25 mouse cellular contexts compared by ENCODE assay signal in the genomic region with DNA sequence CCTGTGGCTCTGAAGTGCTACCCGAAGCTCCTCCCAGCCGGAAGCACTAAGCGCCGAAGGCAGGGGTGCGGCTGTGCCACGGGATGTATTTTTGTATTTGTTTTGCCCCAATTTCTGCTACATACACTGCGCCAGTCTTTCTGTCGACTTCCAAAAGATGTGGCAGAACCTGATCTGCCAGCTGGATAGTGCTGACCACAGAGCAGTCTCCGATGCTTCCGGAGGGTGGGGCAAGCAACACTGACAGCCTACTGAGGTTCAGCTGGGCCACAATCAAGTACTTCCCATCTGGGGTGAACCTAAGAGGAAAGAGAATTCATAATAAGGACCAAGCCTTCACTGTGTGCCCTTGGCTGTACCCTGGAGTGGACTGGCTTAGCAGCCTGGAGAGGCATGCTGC. TPM values are rescaled to one million over a fixed set of nuclear protein-coding genes. Genes with fewer than 3 reads are reported as not detected.
DNase-seq lines count a peak whose midpoint lies in the region; ATAC-seq and TF ChIP-seq lines count a peak whose summit lies in the region.
"Had no signal": no experiment of that assay in that cellular context is flagged by ENCODE, and none has a peak within 500 bp of the region (broad histone marks: within the 10 kb centered on the region; RNA-seq: fewer than 3 reads in every experiment).

No protein-coding gene starts in this region.

- no peak overlapping the region for H3K27ac ChIP-seq in embryonic facial prominence, embryonic 14.5 days (replicated peaks; ENCODE audit: low read depth, low read length)
- no peak overlapping the region for H3K27ac ChIP-seq in embryonic facial prominence, embryonic 10.5 days (replicated peaks)
- H3K27ac ChIP-seq in stomach, embryonic 16.5 days (ENCODE audit: low read length): peak overlapping the region; percentile 36
- no peak overlapping the region for H3K27ac ChIP-seq in hindbrain, postnatal 0 days
- H3K27ac ChIP-seq: forebrain, embryonic 13.5 days; lung, embryonic 15.5 days; midbrain, embryonic 10.5 days; neural tube, embryonic 12.5 days had no signal

- ATAC-seq in embryonic facial prominence, embryonic 14.5 days (ENCODE audit: low read depth): no peak
- ATAC-seq in stomach, embryonic 16.5 days (ENCODE audit: insufficient read depth, low FRiP score): no peak
- ATAC-seq in hindbrain, postnatal 0 days: no peak
- ATAC-seq: forebrain, embryonic 13.5 days had no signal

- no peak for TF ChIP-seq CTCF in hindbrain, postnatal 0 days (IDR thresholded peaks at IDR 0.05; ENCODE audit: low read depth)

- peak; percentile 34 for DNase-seq in embryonic facial prominence, embryonic 14.5 days (ENCODE audit: low spot score)
- no peak for DNase-seq in embryonic facial prominence, embryonic 10.5 days (ENCODE audit: low spot score)
- peak; percentile 2 for DNase-seq in testis, postnatal 14 days (ENCODE audit: low spot score)
- DNase-seq in testis, postnatal 10 days (ENCODE audit: low spot score): no peak
- no peak for DNase-seq in hindbrain, postnatal 0 days (ENCODE audit: low spot score)
- DNase-seq in frontal cortex, postnatal 10 days (ENCODE audit: low spot score in 2 of 2): no peak
- DNase-seq in thymus, postnatal 36 days: no peak
- DNase-seq: adrenal gland, postnatal 25 days; cerebellum, adult 9-11 months; embryo, embryonic 11 days; heart, postnatal 4 days; kidney, adult 9 months; liver; spleen, adult 18-20 months; thymus, postnatal 25 days had no signal

- no peaks in the 10 kb centered on the region for H3K9me3 ChIP-seq in embryonic facial prominence, embryonic 14.5 days (ENCODE audit: control insufficient read depth, low read length)
- no peaks in the 10 kb centered on the region for H3K9me3 ChIP-seq in embryonic facial prominence, embryonic 10.5 days
- H3K9me3 ChIP-seq in stomach, embryonic 16.5 days (replicated peaks; ENCODE audit: control insufficient read depth, low read length): no peaks in the 10 kb centered on the region
- no peaks in the 10 kb centered on the region for H3K9me3 ChIP-seq in hindbrain, postnatal 0 days (ENCODE audit: low read length)
- H3K9me3 ChIP-seq: forebrain, embryonic 13.5 days; heart, embryonic 12.5 days; lung, embryonic 15.5 days; midbrain, embryonic 10.5 days; neural tube, embryonic 12.5 days had no signal

- H3K27me3 ChIP-seq in embryonic facial prominence, embryonic 14.5 days (replicated peaks; ENCODE audit: control insufficient read depth, insufficient read depth, low read length): no peaks in the 10 kb centered on the region
- no peaks in the 10 kb centered on the region for H3K27me3 ChIP-seq in embryonic facial prominence, embryonic 10.5 days (replicated peaks; ENCODE audit: low read depth, poor library complexity, severe bottlenecking)
- H3K27me3 ChIP-seq in stomach, embryonic 16.5 days (ENCODE audit: control insufficient read depth, insufficient read depth, low read length): no peaks in the 10 kb centered on the region
- H3K27me3 ChIP-seq in hindbrain, postnatal 0 days (ENCODE audit: insufficient read depth, low read length): no peaks in the 10 kb centered on the region
- H3K27me3 ChIP-seq: forebrain, embryonic 13.5 days; heart, embryonic 12.5 days; lung, embryonic 15.5 days; neural tube, embryonic 12.5 days had no signal

- peaks cover 71% of the 10 kb centered on the region for H3K36me3 ChIP-seq in embryonic facial prominence, embryonic 14.5 days (ENCODE audit: control insufficient read depth, insufficient read depth, low read length)
- H3K36me3 ChIP-seq in embryonic facial prominence, embryonic 10.5 days (replicated peaks): peaks cover 75% of the 10 kb centered on the region
- H3K36me3 ChIP-seq in stomach, embryonic 16.5 days (ENCODE audit: control insufficient read depth, insufficient read depth, low read length): peaks cover 9% of the 10 kb centered on the region
- peaks cover 63% of the 10 kb centered on the region for H3K36me3 ChIP-seq in hindbrain, postnatal 0 days (ENCODE audit: insufficient read depth, low read length)

- H3K4me2 ChIP-seq in embryonic facial prominence, embryonic 14.5 days (ENCODE audit: low read depth, low read length): no peak overlapping the region
- no peak overlapping the region for H3K4me2 ChIP-seq in stomach, embryonic 16.5 days (ENCODE audit: low read depth, low read length)
- no peak overlapping the region for H3K4me2 ChIP-seq in hindbrain, postnatal 0 days (ENCODE audit: low read depth, low read length)
- H3K4me2 ChIP-seq: forebrain, embryonic 13.5 days; heart, embryonic 12.5 days; lung, embryonic 15.5 days; neural tube, embryonic 12.5 days had no signal

- H3K4me1 ChIP-seq in embryonic facial prominence, embryonic 14.5 days (ENCODE audit: control insufficient read depth, insufficient read depth, low read length): no peaks in the 10 kb centered on the region
- no peaks in the 10 kb centered on the region for H3K4me1 ChIP-seq in embryonic facial prominence, embryonic 10.5 days
- H3K4me1 ChIP-seq in stomach, embryonic 16.5 days (ENCODE audit: control insufficient read depth, insufficient read depth, low read length): no peaks in the 10 kb centered on the region; the same call in 1 of the 2 replicates
- no peaks in the 10 kb centered on the region for H3K4me1 ChIP-seq in hindbrain, postnatal 0 days (ENCODE audit: insufficient read depth, low read length)
- H3K4me1 ChIP-seq: forebrain, embryonic 13.5 days; heart, embryonic 12.5 days; lung, embryonic 15.5 days; midbrain, embryonic 10.5 days; neural tube, embryonic 12.5 days had no signal

- no peak overlapping the region for H3K4me3 ChIP-seq in embryonic facial prominence, embryonic 14.5 days (ENCODE audit: low read depth, low read length)
- no peak overlapping the region for H3K4me3 ChIP-seq in embryonic facial prominence, embryonic 10.5 days
- no peak overlapping the region for H3K4me3 ChIP-seq in stomach, embryonic 16.5 days (replicated peaks; ENCODE audit: low read length)
- no peak overlapping the region for H3K4me3 ChIP-seq in hindbrain, postnatal 0 days (ENCODE audit: low read length)
- H3K4me3 ChIP-seq: forebrain, embryonic 13.5 days; heart, embryonic 12.5 days; lung, embryonic 15.5 days; midbrain, embryonic 10.5 days; neural tube, embryonic 12.5 days had no signal

- H3K9ac ChIP-seq in embryonic facial prominence, embryonic 14.5 days (ENCODE audit: low read depth, low read length): no peak overlapping the region
- H3K9ac ChIP-seq in stomach, embryonic 16.5 days (ENCODE audit: low read length): no peak overlapping the region
- no peak overlapping the region for H3K9ac ChIP-seq in hindbrain, postnatal 0 days (replicated peaks; ENCODE audit: low read length)
- H3K9ac ChIP-seq: forebrain, embryonic 13.5 days; heart, embryonic 12.5 days; lung, embryonic 15.5 days; neural tube, embryonic 12.5 days had no signal

- 78% methylated on average over 10 of the region's 10 CpGs for WGBS in embryonic facial prominence, embryonic 14.5 days
- 94% methylated on average over 10 of the region's 10 CpGs for WGBS in embryonic facial prominence, embryonic 10.5 days
- WGBS in stomach, embryonic 16.5 days: 88% methylated on average over 10 of the region's 10 CpGs
- WGBS in hindbrain, postnatal 0 days: 96% methylated on average over 10 of the region's 10 CpGs

RNA-seq across cellular contexts. Expression of a gene that starts 10.8 kb away (rescaled TPM):
- polyA plus RNA-seq in embryonic facial prominence, embryonic 14.5 days (2014; fragmentation: Nextera tagmentation; extraction: Ambion mirVana): 10.2 and 10.6 TPM in 2 replicates
- 10.6 and 11.0 TPM in 2 replicates for polyA plus RNA-seq in embryonic facial prominence, embryonic 10.5 days (2016; fragmentation: Nextera tagmentation; extraction: Ambion mirVana)
- 11.8 and 13.4 TPM in 2 replicates for polyA plus RNA-seq in stomach, embryonic 16.5 days (2015; fragmentation: Nextera tagmentation; extraction: Ambion mirVana)
- 13.5 and 14.4 TPM in 2 replicates for total RNA-seq in hindbrain, postnatal 0 days (2014; rRNA removed)
- polyA plus RNA-seq in hindbrain, postnatal 0 days (2015; fragmentation: Nextera tagmentation; extraction: Ambion mirVana): 6.6 and 7.5 TPM in 2 replicates

RNA-seq across cellular contexts. Expression of a gene that starts 11.1 kb away (rescaled TPM):
- polyA plus RNA-seq in embryonic facial prominence, embryonic 14.5 days (2014; fragmentation: Nextera tagmentation; extraction: Ambion mirVana): 10.5 and 12.9 TPM in 2 replicates
- 23.5 and 24.7 TPM in 2 replicates for polyA plus RNA-seq in embryonic facial prominence, embryonic 10.5 days (2016; fragmentation: Nextera tagmentation; extraction: Ambion mirVana)
- 13.6 and 15.8 TPM in 2 replicates for polyA plus RNA-seq in stomach, embryonic 16.5 days (2015; fragmentation: Nextera tagmentation; extraction: Ambion mirVana)
- total RNA-seq in hindbrain, postnatal 0 days (2014; rRNA removed): 8.4 and 10.4 TPM in 2 replicates
- polyA plus RNA-seq in hindbrain, postnatal 0 days (2015; fragmentation: Nextera tagmentation; extraction: Ambion mirVana): 14.7 and 14.8 TPM in 2 replicates

RNA-seq across cellular contexts. Expression of a gene that starts 36.1 kb away (rescaled TPM):
- 0.18 and 1.4 TPM in 2 replicates for polyA plus RNA-seq in embryonic facial prominence, embryonic 14.5 days (2014; fragmentation: Nextera tagmentation; extraction: Ambion mirVana)
- polyA plus RNA-seq in embryonic facial prominence, embryonic 10.5 days (2016; fragmentation: Nextera tagmentation; extraction: Ambion mirVana): 0.08 TPM in 1 of 2 replicates, not detected in the other
- polyA plus RNA-seq in stomach, embryonic 16.5 days (2015; fragmentation: Nextera tagmentation; extraction: Ambion mirVana): 0.12 and 0.14 TPM in 2 replicates
- 0.07 TPM in 1 of 2 replicates, not detected in the other for total RNA-seq in hindbrain, postnatal 0 days (2014; rRNA removed)
- not detected in 2 replicates for polyA plus RNA-seq in hindbrain, postnatal 0 days (2015; fragmentation: Nextera tagmentation; extraction: Ambion mirVana)
- total RNA-seq: adrenal gland, postnatal 25 days; gastrocnemius, postnatal 4 days; heart, postnatal 4 days; left cerebral cortex, postnatal 36 days; monocyte, adult 5-6 weeks had no signal
- polyA plus RNA-seq: forebrain, embryonic 13.5 days; heart, embryonic 12.5 days; midbrain, embryonic 10.5 days; stomach, embryonic 14.5 days had no signal

Comparison
In these comparisons a context has a peak if more than half of its experiments do, and no peak if none do; other contexts are left out.
1. DNase-seq: peak in embryonic facial prominence, embryonic 14.5 days (single experiment) and testis, postnatal 14 days (single experiment); none in embryonic facial prominence, embryonic 10.5 days (single experiment), testis, postnatal 10 days (single experiment), hindbrain, postnatal 0 days (single experiment), frontal cortex, postnatal 10 days (0 of 2) and thymus, postnatal 36 days (0 of 2).